Mouse (Mus musculus) 416B (cell line): ENCODE results near the gene Sfn.

ENCODE experiments used
- DNase-seq: peaks from one replicate; pipeline ENCODE4 v3.0.0; 2011; ENCODE audit warnings: low read depth

Gene Sfn

DNA sequence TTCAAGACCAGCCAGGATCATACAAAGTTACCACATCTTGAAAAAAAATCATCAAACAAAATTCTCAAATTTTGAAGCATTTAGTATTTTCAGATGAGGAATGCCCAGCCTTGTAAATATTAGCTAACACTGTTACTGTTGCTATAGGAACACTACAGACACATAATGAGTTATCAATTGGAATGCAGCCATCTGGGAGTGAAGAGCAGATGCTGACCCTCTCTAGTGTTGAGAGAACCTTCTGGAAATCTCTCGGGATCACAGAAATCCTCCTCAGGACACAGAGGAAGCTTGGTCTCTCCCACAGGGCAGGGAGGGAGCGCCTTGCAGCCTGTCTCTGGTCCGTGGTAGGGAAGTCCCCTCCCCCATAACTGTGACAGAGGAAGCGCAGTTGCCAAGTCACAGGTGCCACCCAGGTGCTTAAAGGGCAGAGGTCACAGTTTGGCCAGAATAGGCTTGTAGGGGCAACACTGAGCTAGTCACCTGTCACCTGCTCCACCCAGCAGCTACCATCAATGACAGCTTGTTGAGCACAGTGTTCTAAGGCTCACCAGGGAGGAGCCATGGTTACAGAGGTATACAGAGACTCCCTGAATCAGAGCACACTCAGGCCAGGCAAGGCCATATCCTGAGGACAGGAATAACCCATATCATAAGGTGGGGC lies 17.6 kb upstream of the Sfn start:
- no peak for DNase-seq

DNA sequence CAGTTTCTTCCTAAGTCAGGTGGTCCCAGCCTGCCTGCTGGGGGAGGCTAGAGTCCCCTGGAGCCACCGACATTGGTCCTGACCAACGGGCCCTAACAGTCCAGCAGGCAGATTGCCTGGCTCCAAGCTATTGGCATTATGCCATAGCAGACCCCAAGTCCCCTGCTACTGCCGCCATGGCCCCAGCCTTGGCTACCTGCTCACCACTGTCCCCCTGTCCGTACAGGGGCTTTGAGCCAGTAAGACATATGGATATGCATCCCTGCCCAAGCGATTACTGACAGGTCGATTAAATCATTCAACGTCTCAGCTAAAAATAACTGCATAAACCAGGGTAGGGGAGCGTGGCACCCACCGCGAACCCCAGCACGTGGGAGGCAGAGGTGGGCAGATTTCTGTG lies 16.0 kb upstream of the Sfn start:
- no peak for DNase-seq

DNA sequence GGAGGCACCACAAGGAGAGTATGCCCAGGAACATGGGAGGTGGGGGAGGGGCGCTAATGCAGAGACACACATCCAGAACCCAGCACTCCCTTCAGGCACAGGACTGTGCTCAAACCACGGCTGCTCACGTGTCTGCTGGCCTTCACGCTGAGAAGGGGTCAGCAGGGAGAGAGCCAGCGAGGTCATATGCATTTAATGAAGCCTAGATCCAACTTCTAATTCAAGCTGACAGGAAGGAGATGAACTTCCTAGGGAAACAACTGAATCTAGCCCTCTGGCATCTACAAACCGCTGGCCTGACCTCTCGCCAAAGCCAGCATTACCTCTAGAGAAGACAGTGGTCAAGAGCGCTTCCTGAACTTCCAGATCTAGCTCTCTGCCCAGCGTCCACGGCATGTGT lies 13.4 kb upstream of the Sfn start:
- DNase-seq, result peak; percentile 96

DNA sequence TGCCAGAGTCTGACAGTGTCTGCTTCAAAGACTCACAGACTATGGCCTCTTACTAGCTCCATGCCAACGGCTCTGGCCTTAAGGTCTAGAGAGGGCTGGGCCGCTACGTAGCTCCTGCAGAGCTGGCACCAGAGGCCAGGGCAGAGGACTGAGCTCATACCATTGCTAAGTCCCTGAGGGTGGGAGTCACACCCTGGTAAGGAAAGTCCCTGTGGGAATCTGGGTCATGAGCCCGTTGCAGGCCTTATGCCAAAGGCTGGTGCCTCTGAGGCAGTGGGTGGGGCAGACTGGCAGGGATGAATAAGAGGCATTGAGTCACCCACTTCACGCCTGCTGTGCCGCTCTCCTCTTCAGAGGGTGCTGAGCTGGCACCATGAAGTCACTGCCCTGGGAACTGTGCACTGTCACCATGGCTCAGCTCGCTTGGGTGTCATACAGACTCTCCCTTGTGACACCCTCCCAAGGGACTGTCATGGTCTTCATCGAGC lies 12.3 kb upstream of the Sfn start:
- peak; percentile 77 for DNase-seq

DNA sequence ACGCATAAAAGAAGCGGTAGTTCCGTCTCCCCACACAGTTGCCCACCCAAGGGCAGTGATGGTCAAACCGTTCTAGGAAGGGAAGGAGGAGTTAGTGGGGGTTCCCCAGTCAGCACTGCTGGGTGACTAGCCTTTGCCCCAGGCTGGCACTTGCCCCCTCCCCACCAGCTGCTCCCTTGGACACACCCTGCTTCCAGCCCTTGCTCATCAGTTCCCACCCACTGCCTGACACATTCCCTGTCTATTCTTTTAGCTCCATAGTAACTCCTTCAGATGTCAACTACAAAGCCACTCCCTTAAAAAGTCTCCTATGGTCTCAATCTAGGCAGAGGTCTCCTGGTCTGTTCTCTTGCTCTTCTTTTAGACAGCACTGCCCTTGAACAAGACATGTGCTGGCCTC lies 11.9 kb upstream of the Sfn start:
- no peak for DNase-seq

DNA sequence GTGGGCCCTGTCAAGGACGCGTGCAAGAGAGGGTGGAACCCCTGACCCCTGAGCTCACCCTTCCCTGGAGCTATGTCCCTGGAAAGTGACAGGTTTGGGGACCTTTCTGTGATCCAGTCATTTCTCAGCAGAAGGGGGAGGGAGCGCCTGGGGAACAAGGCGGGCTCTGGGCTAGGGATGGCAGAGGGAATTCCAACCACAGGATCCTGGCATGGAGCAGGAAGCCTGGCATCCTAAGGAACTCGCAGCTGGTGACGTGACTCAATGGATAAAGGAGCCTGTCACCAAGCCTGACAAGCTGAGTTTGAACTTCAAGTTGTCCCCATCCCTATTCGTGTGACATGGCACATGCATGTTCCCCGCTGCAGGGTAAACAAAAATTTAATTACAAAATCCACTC lies 11.1 kb upstream of the Sfn start:
- no peak for DNase-seq

DNA sequence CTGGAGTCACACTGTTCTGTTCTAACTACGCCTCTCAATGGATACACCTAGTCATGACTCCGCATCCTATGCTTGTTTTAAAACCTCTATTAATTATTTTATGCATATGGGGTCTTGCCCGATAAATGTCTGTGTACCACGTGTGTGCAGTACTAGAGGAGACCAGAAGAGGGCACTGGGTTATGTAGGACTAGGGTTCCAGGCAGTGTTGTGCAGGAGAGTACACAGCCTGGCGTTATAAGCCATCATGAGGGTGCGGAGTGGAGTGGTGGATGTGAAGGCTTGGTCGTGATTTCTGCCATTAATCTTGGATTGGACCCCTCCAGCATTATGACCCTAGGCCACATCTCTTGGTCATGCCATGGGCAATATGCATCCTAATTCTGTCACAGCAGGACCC lies 10.4 kb upstream of the Sfn start:
- DNase-seq, result no peak

DNA sequence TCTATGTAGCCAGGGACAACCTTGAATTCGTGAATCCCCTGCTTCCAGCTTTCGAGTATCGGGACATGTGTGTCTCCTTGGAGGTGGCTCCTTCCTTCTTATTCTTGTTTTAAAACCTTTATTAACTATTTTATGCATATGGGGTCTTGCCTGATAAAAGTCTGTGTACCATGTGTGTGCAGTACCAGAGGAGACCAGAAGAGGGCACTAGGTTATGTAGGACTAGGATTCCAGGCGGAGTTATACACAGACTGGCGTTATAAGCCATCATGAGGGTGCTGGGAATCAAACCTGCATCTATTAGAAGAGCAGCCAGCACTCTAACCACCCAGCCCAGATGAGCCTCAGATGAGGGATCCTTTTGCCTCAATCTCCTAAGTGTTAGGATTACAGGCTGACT lies 9.8 kb upstream of the Sfn start:
- no peak for DNase-seq

DNA sequence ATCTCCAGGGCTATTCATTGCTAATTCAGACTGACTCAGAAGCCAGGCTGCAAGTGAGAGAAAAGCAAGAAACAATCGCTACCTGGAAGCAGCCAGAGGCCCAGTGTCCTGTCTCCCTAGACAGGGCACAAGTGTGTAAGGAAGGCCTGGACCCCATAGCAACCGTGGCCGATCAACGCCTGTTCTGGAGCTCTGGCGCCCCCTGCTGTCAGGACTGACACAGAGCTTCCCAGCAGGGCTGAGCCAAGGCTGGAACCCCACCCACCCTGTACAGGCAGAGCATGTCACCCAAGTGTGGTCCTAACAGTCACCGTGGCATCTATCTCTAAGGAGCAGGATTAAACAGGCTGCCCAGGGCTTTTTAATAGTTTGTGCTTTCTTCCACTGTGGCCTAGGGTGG lies 7.8 kb upstream of the Sfn start:
- DNase-seq, result peak; percentile 75

DNA sequence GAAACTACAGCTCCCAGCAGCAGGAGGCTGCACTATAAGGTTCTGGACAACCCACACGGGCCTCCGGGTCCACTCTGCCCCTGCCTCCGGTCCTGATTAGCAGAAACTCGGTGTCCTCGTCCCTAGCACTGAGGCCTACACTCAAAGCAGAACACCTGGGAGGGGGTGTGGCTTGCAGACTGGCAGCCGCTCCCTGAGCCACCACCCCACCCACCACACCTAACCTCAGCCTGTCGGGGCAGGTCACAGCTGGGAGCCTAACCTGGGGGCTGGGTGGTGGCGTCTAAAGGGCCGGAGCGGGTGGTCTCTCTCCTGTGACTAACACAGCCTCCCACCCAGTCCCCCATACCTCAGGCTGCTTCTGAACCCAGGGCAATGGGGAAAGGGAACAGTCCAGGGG lies 5.3 kb upstream of the Sfn start:
- no peak for DNase-seq

DNA sequence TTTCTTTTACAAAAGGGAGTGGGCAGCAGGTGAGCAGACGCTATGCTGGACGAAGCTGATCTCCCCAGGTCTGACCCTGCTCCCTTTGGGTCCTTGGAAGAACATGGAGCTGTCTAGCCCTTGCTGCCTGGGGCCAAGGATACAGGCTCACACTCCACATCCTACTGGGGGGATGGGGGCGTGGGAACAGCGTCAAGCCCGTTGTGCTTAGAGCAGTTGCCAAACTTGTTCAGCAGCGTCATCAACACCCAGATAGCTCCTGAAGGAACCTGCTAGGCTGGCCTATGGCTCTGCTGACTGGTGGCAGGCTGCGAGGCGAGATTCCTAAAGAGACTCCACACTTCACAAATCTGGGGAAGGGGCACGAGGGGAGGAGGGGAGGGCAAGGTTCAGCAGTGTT lies 3.4 kb upstream of the Sfn start:
- DNase-seq, result no peak

DNA sequence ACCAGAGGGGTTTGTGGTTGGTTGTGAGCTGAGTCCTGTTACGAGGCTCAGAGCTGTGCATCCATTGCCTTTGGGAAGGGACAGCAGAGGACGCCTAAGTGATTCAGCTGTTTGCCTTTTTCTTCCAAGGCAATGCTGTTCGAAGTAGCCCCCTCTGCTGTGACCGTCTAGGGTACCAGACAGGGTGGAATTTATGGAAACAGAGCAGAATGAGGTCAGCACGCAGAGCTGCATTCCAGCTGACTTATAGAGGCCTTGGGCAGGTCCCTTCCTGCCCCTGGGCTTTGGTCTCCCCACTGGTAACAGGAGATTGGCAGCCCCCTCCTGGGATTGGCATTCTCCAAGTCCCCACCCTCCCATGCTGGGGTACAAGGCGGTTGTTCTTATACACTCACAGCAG lies 2.9 kb upstream of the Sfn start:
- DNase-seq, result no peak

DNA sequence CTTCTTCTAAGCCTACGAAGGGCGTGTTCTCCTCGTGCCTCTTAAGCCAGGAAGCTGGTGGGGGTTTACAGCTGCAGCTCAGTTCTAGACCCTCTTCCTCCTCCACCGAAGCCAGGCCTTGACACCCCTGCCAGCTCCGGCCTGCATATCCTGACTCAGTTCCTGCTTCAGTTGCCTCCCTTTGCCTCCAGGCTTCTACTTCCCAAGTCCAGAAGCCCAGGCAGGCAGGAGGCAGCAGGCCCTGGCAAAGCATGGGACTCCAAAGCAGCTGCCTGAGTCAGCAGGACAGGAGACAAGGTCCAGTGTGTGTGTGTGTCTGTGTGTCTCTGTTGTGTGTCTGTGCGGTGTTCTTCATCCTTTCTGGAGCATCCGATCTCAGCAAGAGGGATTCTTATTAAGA lies 2.2 kb upstream of the Sfn start:
- no peak for DNase-seq

DNA sequence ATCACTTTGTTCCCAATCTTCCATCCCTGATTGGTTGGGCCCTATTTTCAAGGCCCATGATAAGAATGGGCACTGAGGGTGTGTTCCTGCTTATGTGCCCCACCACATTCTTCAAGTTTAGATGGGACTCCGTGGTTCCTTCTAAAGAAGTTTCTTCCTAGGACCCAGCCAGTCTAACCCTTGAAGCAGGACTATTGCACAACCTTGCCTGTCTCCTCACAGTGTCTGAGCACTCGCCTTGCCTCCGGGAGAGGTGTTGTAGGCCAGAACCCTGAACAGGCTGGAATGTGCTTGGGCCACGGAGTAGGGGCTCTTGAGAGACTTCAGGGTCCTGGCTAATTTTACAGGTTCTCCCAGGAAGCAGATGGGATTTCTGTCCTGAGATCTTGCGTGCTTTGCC lies 1.1 kb upstream of the Sfn start:
- DNase-seq, result no peak

DNA sequence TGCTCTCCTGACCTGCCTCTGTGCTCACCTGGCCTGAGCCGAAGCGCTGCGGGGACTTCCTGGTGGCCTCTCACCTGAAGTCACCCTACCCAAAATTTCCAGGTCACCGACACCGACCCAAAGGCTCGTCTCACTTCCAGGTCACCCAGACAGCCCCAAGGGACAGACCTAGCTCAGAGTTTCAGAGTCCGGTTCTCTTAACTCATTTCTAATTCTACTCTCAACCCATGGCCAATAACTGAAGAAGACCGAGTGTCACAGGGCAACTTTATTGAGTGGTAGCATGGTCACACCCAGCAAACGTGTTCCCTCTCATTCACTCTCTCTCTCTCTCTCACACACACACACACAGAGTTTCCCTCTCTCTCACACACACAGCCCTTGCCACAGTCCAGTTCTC lies 1.7 kb downstream of the Sfn start:
- no peak for DNase-seq

DNA sequence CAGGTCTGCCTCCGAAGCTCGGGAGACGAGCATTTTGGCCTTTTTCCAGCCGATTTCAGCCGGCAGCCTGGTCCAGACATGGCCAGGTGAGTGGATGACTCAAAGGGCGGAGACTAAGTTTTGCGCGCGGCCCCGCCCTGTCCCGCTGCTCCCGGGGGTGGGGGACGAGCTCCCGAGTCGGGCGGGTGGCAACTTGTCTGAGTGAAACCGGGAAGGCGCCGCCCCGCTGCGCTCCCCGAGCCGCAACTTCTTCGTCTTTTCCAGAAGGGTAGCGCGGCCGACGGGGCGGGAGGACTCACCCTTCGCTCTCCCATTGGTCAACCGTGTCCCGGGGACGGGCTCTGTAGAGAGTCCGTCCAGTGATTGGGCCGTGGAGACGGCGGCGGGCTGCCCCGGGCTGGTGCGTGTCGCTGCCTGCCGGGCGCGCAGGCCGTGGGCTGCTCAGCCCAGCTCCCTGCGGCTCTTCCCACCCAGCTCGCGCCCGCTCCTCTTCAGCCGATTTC lies 2.3 kb downstream of the Sfn start:
- DNase-seq, result peak; percentile 88

DNA sequence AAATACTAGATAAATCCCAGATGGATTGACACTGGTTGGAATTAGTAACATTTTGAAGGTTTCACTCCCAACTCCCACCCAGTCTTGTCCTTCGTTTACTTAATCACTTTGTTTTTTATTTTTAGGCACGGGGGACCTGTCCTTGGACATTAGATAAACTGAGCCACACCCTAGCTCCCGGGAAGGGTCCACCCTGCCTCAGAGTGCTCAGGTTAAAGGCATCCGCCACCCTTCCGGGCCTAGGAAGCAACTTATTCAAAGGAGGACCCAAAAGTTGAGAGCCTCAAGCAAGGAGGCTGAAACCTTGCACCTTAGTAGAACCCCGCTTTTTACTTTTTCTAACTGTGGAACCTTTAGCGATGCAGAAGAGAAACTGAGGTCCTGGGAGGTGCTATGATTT lies 2.9 kb downstream of the Sfn start:
- no peak for DNase-seq

DNA sequence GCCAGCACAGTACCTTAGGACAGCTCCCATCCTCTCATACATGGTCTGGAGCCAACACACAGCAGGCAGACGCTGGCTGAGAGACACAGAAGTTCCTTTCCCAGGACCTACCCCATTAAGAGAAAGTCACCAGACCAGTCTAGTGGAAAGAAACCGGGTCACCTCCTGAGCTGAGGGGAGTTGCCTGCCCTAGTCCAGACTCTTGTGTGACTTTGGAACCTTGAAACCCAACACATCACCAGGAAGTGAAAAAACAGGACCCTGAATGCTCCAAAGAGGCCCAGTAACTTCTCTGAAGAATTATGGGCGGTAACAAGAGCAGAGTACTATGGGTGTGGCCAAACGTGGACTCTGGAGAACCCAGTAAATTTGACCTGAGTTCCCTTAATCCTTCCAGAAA lies 3.4 kb downstream of the Sfn start:
- peak; percentile 32 for DNase-seq

DNA sequence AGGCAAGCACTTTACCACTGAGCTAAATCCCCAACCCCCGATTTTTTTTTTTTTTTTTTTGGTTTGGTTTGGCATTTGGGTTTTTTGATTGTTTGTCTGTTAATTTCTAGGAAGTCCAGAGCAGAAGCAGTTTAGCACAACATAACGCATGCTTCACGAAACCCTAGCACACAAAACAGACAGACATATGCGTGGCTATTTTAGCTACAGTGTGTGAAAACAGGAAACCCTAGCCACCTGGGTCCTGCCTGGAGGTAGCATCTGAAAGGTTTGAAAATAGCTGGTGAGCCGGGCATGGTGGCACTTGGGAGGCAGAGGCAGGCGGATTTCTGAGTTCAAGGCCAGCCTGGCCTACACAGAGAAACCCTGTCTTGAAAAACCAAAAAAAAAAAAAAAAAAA lies 5.9 kb downstream of the Sfn start:
- DNase-seq, result no peak

DNA sequence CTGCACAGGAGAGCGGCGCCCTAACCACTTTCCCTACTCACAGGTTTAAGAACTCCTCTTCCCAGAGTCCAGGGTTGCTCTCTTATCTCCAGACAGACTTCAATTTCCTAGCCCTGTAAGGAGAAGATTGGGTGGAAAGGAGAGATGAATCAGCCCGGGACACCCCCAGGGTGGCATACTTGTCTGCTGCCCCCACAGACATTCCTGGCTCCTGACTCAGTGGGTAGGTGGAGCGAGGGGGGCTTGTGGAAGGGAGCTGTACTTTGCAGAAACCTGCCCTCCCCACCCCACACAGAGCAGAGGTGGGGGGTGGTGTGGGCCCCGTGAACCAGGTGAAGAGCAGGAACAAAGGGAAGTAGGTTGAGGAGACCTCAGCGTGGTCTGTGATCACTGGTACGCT lies 6.4 kb downstream of the Sfn start:
- no peak for DNase-seq

DNA sequence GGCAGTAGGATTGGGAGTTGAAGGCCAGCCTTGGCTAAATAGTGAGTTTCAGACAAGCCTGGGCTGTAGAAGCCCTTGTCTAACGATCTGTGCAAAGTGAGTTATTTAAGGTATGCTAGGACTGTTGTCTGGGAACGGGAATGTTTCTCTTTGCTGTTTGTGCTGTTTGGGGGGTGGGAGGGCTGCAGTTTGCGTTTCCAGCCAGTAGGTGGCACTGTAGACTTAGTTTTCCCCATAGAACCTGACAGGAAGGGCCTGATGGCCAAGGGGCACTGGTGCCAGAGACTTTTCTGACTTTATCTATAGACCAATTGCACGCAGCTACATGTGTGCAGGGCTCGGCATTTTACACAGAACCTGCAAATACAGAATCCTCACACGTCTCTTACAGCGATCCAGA lies 9.4 kb downstream of the Sfn start:
- DNase-seq, result peak; percentile 78

DNA sequence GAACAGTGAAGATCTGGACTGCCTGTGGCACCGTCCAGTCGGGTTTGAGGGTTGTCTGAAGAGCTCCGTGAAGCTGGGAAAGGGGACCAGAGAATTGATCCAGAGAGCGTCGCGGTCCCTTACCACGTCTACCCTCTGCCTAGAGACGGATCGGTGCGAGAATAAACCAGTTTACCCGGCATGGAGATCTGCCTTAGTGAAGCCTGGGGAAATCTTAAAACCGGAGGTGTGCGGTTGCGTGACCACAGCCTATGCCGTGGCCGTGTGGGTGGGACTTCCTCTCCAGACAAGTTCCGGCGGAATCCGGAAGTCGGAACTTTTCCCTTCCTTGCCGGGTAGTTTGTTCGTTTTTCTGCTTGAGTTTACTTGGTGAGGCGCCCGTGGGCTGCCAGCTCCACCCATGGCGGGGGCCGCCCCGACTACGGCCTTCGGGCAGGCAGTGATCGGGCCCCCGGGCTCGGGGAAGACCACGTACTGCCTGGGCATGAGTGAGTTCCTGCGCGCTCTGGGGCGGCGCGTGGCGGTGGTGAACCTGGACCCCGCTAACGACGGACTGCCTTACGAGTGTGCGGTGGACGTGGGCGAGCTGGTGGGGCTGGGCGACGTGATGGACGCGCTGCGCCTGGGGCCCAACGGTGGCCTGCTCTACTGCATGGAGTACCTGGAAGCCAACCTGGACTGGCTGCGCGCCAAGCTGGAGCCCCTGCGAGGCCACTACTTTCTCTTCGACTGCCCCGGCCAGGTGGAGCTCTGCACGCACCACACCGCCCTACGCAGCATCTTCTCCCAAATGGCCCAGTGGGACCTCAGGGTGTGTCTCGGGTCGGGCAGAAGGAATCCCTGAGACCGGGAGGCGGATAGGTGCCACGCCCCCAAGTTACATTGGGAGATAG lies 17.7 kb downstream of the Sfn start, which contains the start of gene Gpn2:
Gpn2 (plus strand) TSS at position 304 of the 893 bp plus-strand sequence.
- peak; percentile 91 for DNase-seq

DNA sequence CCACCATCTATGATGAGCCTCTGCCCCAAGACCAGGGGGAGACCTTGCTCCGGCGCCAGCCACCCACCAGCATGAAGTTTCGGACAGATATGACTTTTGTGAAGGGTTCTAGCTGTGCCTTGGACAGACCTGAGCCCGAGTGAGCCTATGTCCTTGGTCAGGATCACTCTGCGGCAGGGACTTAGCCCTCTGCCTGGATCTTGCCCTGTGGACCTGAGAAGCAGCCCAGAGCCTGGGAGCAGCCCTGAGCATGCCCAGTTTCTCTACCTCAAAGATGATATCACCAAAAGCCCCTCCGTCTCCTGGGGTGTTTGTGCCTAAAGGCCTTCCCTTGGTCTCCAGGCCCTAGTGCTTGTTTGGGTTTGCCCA lies 18.3 kb downstream of the Sfn start:
- no peak for DNase-seq
